Mouse (Mus musculus): ENCODE results near the gene Cbl. TPM values are rescaled to one million over a fixed set of nuclear protein-coding genes. Genes with fewer than 3 reads are reported as not detected.

Gene Cbl
- polyA plus RNA-seq, 1 experiment from 2014 or later: 22.5 TPM

GRCm38 (mm10) chr9:44177405-44177804 lies 56.4 kb downstream of the Cbl start:
- H3K36me3 ChIP-seq: peaks cover 8% of the 10 kb centered on the region
- H3K4me2 ChIP-seq: no peak overlapping the region
- WGBS: 90% methylated on average over 2 of the region's 2 CpGs
- H3K4me1 ChIP-seq (replicated peaks): no peaks in the 10 kb centered on the region
- no peak overlapping the region for H3K9ac ChIP-seq
- ATAC-seq (ENCODE audit: low FRiP score, low read depth): no peak
- H3K4me3 ChIP-seq: no peak overlapping the region
- no peaks in the 10 kb centered on the region for H3K27me3 ChIP-seq
- H3K27ac ChIP-seq (replicated peaks): no peak overlapping the region
- H3K9me3 ChIP-seq: no peaks in the 10 kb centered on the region

DNA sequence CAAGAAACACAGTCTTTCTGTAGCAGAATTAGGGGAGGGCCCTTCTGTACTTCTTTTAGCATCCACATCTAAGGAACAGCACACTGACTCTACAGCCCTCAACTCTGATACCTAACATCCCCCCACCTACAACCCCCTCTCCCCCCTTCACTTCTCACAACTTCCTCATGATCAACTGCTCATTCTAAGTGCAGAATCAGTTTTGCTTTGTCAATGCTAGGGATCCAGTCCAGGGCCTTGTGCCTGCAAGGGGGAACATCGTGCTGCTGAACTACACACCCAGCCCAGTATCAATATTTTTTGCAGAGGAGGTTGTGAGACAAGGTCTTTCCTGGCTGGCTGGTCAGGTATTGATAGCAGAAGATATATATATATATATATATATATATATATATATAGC lies 57.9 kb downstream of the Cbl start:
- H3K27ac ChIP-seq (replicated peaks): no peak overlapping the region
- H3K4me3 ChIP-seq: no peak overlapping the region
- H3K4me1 ChIP-seq (replicated peaks): no peaks in the 10 kb centered on the region
- H3K9me3 ChIP-seq: no peaks in the 10 kb centered on the region
- H3K36me3 ChIP-seq: peaks cover 18% of the 10 kb centered on the region
- ATAC-seq (ENCODE audit: low FRiP score, low read depth): no peak
- H3K9ac ChIP-seq: no peak overlapping the region
- WGBS: 89% methylated on average over 1 of the region's 1 CpGs
- H3K4me2 ChIP-seq: no peak overlapping the region
- no peaks in the 10 kb centered on the region for H3K27me3 ChIP-seq

DNA sequence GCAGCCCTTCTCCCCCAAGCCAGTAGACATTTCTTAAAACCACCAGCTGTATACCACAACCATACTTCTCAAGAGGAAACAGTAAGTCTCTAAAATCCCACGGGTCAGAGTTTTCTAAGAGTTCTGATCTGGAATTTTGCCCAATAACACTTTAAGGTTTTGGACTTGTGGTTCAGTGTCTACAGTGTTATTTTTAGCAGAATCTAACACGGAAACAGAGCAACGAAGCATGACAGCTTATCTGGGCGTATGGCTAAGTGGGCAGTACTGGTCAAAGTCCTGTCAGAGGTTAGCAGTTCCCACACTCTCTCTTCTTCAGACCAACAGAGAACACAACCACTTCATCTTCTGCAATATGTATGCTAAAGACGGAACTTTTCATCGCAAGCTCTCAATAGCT lies 58.3 kb downstream of the Cbl start:
- Histone ChIP-seq H3K4me2 (no peak overlapping the region), H3K27me3 (no peaks in the 10 kb centered on the region), H3K9ac (no peak overlapping the region), H3K9me3 (no peaks in the 10 kb centered on the region), H3K4me3 (no peak overlapping the region), H3K4me1 (replicated peaks) (no peaks in the 10 kb centered on the region), H3K27ac (replicated peaks) (no peak overlapping the region), H3K36me3 (peaks cover 18% of the 10 kb centered on the region)
- 84% methylated on average over 6 of the region's 6 CpGs for WGBS
- no peak for ATAC-seq (ENCODE audit: low FRiP score, low read depth)

DNA sequence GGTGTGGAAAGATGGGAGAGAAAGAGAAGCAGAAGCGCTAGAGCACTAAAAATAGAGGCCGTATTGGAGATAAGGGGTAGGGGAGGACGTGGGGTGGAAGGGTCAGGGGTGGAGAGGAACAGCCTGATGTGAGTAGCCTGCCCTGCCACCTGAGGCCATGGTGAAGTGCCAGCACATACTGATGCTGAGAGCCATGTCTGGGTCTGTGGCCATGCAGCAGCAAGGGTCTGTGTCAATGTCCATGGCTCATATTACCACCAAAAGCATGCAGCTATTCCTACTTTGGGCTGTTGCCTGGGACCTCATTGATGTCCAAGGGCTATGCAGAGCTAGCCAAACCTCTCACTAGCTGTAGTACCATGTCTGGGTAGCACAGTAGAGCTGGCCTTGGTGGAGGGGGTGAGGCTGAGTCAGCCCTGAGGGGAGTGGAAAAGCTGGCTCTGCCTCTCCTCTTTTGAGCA lies 63.1 kb downstream of the Cbl start:
- ATAC-seq (ENCODE audit: low FRiP score, low read depth): no peak
- H3K9ac ChIP-seq: no peak overlapping the region

GRCm38 (mm10) chr9:44168931-44169330 lies 64.9 kb downstream of the Cbl start:
- 96% methylated on average over 5 of the region's 5 CpGs for WGBS
- no peak overlapping the region for H3K27ac ChIP-seq (replicated peaks)
- H3K36me3 ChIP-seq: peaks cover 47% of the 10 kb centered on the region
- H3K4me2 ChIP-seq: no peak overlapping the region
- no peaks in the 10 kb centered on the region for H3K27me3 ChIP-seq
- ATAC-seq (ENCODE audit: low FRiP score, low read depth): no peak
- no peak overlapping the region for H3K9ac ChIP-seq
- no peaks in the 10 kb centered on the region for H3K9me3 ChIP-seq
- no peak overlapping the region for H3K4me3 ChIP-seq
- H3K4me1 ChIP-seq (replicated peaks): no peaks in the 10 kb centered on the region

More for the DNA sequence above, 63.1 kb downstream of the Cbl start:
- Histone ChIP-seq H3K27me3 (no peaks in the 10 kb centered on the region), H3K27ac (replicated peaks) (no peak overlapping the region), H3K9me3 (no peaks in the 10 kb centered on the region), H3K4me3 (no peak overlapping the region), H3K36me3 (peaks cover 32% of the 10 kb centered on the region), H3K4me2 (no peak overlapping the region), H3K4me1 (replicated peaks) (no peaks in the 10 kb centered on the region)
- 87% methylated on average over 3 of the region's 3 CpGs for WGBS

- H3K4me2 ChIP-seq: no peak overlapping the region
- H3K9me3 ChIP-seq: no peaks in the 10 kb centered on the region
- no peak for ATAC-seq (ENCODE audit: low FRiP score, low read depth)
- H3K4me3 ChIP-seq: no peak overlapping the region
- peaks cover 80% of the 10 kb centered on the region for H3K36me3 ChIP-seq
- H3K27ac ChIP-seq (replicated peaks): no peak overlapping the region
- H3K9ac ChIP-seq: no peak overlapping the region
- WGBS: 85% methylated on average over 3 of the region's 3 CpGs
- no peaks in the 10 kb centered on the region for H3K4me1 ChIP-seq (replicated peaks)
- no peaks in the 10 kb centered on the region for H3K27me3 ChIP-seq
Observed at GRCm38 (mm10) chr9:44159886-44160285, 74.0 kb downstream of the Cbl start.

GRCm38 (mm10) chr9:44147290-44147689 lies 86.6 kb downstream of the Cbl start:
- H3K9me3 ChIP-seq: no peaks in the 10 kb centered on the region
- H3K27ac ChIP-seq (replicated peaks): no peak overlapping the region
- WGBS: 55% methylated on average over 3 of the region's 3 CpGs
- peaks cover 47% of the 10 kb centered on the region for H3K36me3 ChIP-seq
- H3K27me3 ChIP-seq: no peaks in the 10 kb centered on the region
- no peak overlapping the region for H3K4me3 ChIP-seq
- no peak for ATAC-seq (ENCODE audit: low FRiP score, low read depth)
- no peaks in the 10 kb centered on the region for H3K4me1 ChIP-seq (replicated peaks)
- no peak overlapping the region for H3K9ac ChIP-seq
- H3K4me2 ChIP-seq: no peak overlapping the region

- H3K27ac ChIP-seq (replicated peaks): no peak overlapping the region
- no peaks in the 10 kb centered on the region for H3K27me3 ChIP-seq
- ATAC-seq (ENCODE audit: low FRiP score, low read depth): no peak
- no peak overlapping the region for H3K4me2 ChIP-seq
- H3K9me3 ChIP-seq: no peaks in the 10 kb centered on the region
- H3K4me1 ChIP-seq (replicated peaks): no peaks in the 10 kb centered on the region
- H3K4me3 ChIP-seq: no peak overlapping the region
- H3K9ac ChIP-seq: no peak overlapping the region
- H3K36me3 ChIP-seq: peaks cover 30% of the 10 kb centered on the region
Observed at GRCm38 (mm10) chr9:44144718-44145060, 89.2 kb downstream of the Cbl start.

- Histone ChIP-seq H3K9me3 (no peaks in the 10 kb centered on the region), H3K4me3 (no peak overlapping the region)
- ATAC-seq (ENCODE audit: low FRiP score, low read depth): no peak
Observed at GRCm38 (mm10) chr9:44144023-44144717, 89.7 kb downstream of the Cbl start.

DNA sequence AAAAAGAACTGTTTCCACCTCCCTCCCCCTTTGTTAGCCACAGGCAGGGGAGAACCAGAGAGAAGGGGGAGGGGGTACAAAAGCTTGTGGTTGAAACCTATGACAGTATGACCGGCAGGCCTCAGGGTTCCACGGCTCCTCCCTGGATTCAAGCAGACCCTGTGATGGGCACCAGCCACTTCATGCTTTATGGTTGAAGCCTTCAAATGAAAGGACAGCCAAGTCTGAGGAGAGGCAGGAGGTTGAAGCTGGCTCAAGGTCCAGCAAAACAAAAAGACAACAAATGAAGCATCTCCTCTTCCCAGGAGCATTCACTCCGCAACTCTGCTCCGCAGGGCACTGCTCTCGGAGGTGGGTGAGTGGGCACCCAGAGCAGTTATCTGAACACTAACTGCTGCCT lies 90.4 kb downstream of the Cbl start:
- WGBS: 68% methylated on average over 5 of the region's 5 CpGs
- no peak overlapping the region for H3K4me2 ChIP-seq
- no peaks in the 10 kb centered on the region for H3K9me3 ChIP-seq
- no peak overlapping the region for H3K9ac ChIP-seq
- peaks cover 24% of the 10 kb centered on the region; the same call in 1 of the 2 replicates for H3K36me3 ChIP-seq
- no peak overlapping the region for H3K4me3 ChIP-seq
- no peak for ATAC-seq (ENCODE audit: low FRiP score, low read depth)
- no peak overlapping the region for H3K27ac ChIP-seq (replicated peaks)
- no peaks in the 10 kb centered on the region for H3K27me3 ChIP-seq
- H3K4me1 ChIP-seq (replicated peaks): no peaks in the 10 kb centered on the region

More at GRCm38 (mm10) chr9:44144023-44144717, 89.7 kb downstream of the Cbl start:
- Histone ChIP-seq H3K4me2 (no peak overlapping the region), H3K27ac (replicated peaks) (no peak overlapping the region), H3K9ac (no peak overlapping the region), H3K4me1 (replicated peaks) (no peaks in the 10 kb centered on the region), H3K36me3 (peaks cover 25% of the 10 kb centered on the region), H3K27me3 (no peaks in the 10 kb centered on the region)
- 29% methylated on average over 6 of the region's 8 CpGs for WGBS

- Histone ChIP-seq H3K9ac (no peak overlapping the region), H3K4me3 (no peak overlapping the region), H3K4me1 (replicated peaks) (no peaks in the 10 kb centered on the region), H3K27me3 (peaks cover 1% of the 10 kb centered on the region; the same call in 1 of the 2 replicates), H3K4me2 (no peak overlapping the region), H3K36me3 (peaks cover 21% of the 10 kb centered on the region; the same call in 1 of the 2 replicates), H3K27ac (replicated peaks) (no peak overlapping the region), H3K9me3 (no peaks in the 10 kb centered on the region)
- WGBS: 69% methylated on average over 5 of the region's 5 CpGs
- no peak for ATAC-seq (ENCODE audit: low FRiP score, low read depth)
Observed at GRCm38 (mm10) chr9:44141951-44142350, 91.9 kb downstream of the Cbl start.

- H3K27ac ChIP-seq (replicated peaks): no peak overlapping the region
- no peak for ATAC-seq (ENCODE audit: low FRiP score, low read depth)
- H3K4me1 ChIP-seq (replicated peaks): peaks cover 26% of the 10 kb centered on the region
- H3K9ac ChIP-seq: no peak overlapping the region
- H3K4me3 ChIP-seq: no peak overlapping the region
- H3K4me2 ChIP-seq: no peak overlapping the region
- no peaks in the 10 kb centered on the region for H3K9me3 ChIP-seq
- H3K27me3 ChIP-seq: peaks cover 28% of the 10 kb centered on the region
- 76% methylated on average over 4 of the region's 4 CpGs for WGBS
- H3K36me3 ChIP-seq: no peaks in the 10 kb centered on the region
Observed at GRCm38 (mm10) chr9:44137846-44138245, 96.0 kb downstream of the Cbl start.

Data from hindbrain, embryonic 15.5 days (tissue).